Mouse (Mus musculus) layer of hippocampus, postnatal 36 days (tissue): ENCODE data around the gene B3gnt3. TPM values are rescaled to one million over a fixed set of nuclear protein-coding genes. Genes with fewer than 3 reads are reported as not detected.

Experiments
- DNase-seq, 2 experiments: peaks; one replicate each; pipeline ENCODE4 v3.0.0; 2022
- total RNA-seq, 2 experiments: library from RNA; stranded (reverse); gene quantifications; 2 replicates each; pipeline ENCODE4 v1.2.3; 2021

Gene B3gnt3
- total RNA-seq, 2 experiments from 2014 or later = 0.40 to 0.91 TPM

- no peak for DNase-seq
These were observed 24.0 kb downstream of the B3gnt3 start for GRCm38 (mm10) chr8:71677555-71677954.

DNA sequence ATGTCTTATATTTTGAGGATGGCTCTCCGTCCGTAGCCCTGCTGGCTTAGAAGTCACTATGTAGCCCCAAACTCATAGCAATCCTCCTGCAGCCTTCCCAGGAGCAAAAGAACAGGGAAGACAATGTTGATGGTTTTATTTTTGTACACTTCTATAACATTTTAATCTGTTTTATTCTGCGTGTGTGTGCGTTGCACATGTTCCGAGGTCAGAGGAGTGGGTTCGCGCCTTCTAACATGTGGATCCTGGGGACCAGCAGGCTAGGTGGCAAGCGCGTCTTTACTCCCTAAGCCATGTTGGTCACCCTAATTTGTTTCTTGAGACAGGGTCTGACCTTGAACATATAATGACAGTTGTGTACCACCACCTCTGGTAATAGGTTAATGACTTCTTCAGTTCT is 24.8 kb downstream of the B3gnt3 start:
- DNase-seq = no peak

DNA sequence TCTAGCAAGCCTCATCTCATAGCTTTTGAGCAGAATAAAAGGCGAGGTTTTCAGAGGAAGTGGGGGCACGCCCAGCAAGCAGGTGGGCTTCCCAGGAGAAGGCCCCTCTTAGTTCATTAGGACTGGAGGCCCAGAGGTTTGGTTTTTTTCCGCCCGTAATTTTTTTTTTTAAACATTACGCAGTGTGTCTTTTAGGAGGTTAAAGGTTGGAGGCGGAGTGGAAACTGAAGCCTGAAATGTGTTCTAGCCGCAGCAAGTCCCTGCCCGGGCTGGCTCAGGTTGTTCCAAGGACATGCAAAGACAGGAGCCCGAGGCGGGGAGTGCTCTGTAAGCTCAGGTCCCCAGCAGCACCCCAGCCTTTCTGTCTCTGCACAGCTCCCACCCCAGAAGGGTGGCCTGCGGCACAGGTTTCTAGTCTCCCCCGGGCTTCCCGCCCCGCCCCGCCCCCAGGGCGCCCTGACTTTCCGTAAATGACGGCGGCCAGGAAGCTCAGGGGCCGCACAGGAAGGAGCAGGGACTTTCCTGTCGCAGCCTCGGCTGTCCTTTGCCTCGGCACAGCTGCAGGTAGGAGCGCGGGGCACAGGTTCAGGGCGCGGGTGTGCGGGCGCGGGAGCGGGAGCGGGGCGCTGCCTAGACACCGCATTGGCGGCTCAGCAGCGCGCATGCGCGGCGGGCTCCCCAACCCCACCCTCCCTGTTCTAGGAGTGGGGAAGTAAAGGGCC is 25.4 kb downstream of the B3gnt3 start, which contains the start of gene Jak3:
Jak3 (plus strand) TSS at position 277 of the 722 bp plus-strand sequence.
- peak; percentile 49 to 57 for DNase-seq

DNA sequence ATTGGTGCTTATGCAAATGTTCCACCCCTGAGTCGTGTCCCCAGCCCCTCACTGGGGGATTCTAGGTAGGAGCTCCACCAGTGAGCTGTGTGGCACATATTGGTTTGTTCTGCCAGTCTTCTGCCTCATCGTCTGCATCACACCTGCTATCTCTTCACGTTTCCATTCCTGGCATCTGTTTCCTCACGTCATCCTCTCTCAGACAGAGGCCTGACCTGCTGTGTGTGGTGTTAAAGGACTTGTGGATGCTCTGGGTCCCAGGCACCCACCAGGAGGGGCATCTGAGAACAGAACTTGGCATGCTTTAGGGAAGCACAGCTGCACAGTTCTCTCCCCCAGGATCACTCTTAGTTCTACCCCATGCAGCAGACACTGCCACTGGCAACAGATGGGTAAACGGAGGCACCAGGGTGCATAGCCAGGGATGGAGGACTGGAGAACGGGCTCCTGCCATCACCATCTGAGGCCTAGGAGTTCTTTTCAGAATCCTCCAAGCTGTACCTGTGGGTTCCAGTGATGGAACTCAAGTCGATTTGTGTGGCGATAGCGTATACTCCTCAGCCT is 26.1 kb downstream of the B3gnt3 start:
- DNase-seq = no peak

DNA sequence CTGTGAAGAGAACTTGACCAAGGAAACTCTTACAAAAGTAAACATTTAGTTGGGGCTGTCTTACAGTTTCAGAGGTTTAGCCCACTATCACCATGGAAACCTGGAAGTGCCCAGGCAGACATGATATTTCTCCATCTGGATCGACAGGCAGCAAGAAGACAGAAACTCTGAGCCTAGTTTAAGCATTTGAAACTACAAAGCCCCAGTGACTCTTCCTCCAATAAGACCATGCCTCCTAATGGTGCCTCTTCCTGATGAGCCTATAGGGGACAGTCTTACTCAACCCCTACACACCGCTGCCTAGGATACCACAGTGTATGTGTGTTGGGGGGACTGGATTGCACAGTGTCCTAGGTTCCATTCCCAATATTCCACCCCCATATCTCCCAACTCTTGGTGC is 27.5 kb downstream of the B3gnt3 start:
- no peak for DNase-seq

- no peak for DNase-seq
These were observed 29.3 kb downstream of the B3gnt3 start for GRCm38 (mm10) chr8:71672168-71672735.

DNA sequence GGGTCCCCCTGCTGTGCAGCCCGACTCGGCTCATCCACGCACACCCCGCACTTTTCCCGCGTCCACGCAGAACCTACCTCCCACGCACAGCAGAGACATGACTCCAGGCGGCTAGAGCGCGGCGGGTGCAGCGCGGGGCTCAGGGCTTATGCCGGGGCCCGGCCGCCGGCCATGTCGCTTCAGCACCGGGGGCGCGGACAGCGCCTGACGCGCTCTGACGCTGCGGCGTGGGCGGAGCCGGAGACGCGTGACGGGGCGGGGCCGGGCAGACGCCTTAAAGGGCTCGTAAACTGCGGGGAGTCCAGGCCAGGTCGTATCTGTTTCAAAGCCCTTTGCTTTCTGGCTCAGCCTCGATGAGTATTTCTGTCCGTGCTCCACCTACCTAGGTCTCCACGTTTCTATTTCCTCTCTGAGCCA is 30.0 kb downstream of the B3gnt3 start, which contains the start of gene Unc13a:
Unc13a (minus strand) TSS at position 209 of the 417 bp plus-strand sequence.
- DNase-seq = peak; percentile 89 to 91

GRCm38 (mm10) chr8:71670621-71671548 is 30.7 kb downstream of the B3gnt3 start:
- peak; percentile 72 to 76 for DNase-seq

- no peak for DNase-seq
These were observed 31.4 kb downstream of the B3gnt3 start for GRCm38 (mm10) chr8:71670198-71670597.

GRCm38 (mm10) chr8:71668220-71668975 is 33.2 kb downstream of the B3gnt3 start:
- no peak for DNase-seq

- no peak for DNase-seq
These were observed 34.3 kb downstream of the B3gnt3 start for GRCm38 (mm10) chr8:71667256-71667655.

DNA sequence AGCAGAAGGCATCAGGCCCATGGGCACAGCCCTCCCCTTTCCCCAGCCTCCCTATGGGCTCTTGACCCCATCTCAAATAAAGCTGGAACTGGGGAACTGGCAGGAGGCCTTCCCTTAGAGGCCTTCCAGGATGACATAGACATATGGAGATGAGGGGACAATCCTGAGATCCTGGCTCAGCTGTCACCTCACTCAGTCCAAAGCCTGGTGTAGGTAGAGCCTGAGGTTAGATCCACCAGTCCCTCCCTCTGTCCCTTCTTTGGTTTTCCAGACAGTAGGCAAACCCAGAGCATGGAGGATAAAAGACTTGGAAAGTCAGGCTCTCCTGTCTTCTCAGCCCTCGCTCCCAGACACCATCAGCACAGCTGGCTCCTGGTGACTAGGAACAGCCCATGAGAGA is 34.7 kb downstream of the B3gnt3 start:
- DNase-seq = no peak

DNA sequence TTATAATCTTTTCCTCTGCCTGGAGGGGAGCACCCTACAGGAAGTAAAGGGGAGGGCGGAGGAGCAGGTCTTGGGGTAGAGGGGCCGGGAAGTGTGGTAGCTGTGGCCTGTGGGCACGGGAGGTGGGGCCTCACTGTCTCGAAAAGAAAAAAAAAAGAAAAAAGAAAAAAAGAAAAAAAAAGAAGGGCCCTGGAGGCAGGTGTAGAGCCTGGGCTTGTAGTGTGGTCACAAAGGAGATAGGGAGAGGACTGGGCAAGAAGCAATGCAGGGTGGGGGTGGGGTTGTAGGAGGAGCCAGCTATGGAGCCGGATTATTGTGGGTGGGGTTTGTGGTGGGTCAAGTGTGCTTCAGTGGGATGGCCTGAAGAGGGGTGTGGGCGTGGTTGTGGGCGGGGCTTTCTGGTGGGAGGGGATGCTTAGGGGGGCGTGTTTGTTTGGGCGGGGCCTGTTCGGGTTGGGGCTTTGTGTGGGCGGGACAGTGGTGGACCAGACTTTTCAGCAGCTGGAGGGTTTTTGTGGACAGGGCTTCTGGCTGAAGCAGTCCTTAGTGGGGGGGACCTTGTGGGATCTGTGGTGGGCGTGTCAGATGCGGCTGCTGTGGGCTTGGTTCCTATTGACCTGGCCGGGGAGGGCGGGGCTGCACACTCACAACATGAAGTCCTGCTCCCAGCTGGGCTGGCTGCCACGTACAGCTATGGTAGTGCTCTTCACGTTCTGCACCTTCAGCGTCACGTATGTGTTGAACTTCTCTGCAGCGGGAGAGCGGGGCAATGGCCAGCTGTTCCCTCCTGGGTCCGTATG is 36.1 kb downstream of the B3gnt3 start:
- no peak for DNase-seq

DNA sequence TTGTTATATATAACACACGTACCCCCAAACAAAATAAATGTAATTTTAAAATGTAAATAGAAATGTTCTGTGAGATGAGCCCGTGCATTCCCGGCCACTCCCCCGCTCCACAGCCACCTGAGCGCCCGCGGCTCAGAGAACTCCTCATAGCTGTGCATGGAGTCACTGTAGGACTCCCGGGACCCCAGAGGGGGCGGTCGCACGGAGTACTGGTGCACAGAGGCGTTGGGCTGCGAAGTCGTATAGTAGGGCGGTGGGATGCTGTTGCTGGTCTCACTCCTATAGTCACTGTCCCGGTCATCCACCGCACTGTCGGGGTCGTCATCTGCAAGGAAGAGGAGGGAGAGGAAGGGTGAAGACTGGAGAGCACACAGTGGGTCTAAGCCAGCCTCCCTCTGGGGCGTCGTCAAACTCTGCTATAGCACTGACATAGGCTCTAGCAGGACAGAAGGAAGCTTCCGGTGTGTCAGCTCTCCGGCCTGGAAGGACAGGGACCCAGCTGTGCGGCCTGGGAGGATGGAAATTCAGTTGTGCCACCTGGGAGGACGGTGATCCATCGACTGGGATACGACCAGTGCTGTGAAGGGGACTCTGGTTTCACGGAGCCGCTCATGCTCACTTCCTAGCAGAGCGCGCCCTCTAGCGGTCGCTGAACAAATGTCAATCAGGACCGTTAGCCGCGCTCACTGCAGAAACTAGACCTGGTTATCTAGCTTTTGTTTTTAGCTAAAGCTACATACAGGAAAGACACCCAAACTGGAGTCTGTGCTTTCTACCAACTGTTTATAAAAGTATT is 41.1 kb downstream of the B3gnt3 start:
- DNase-seq = peak; percentile 84

GRCm38 (mm10) chr8:71659751-71660150 is 41.8 kb downstream of the B3gnt3 start:
- no peak for DNase-seq

- no peak for DNase-seq
These were observed 43.0 kb downstream of the B3gnt3 start for GRCm38 (mm10) chr8:71658515-71659049.

DNA sequence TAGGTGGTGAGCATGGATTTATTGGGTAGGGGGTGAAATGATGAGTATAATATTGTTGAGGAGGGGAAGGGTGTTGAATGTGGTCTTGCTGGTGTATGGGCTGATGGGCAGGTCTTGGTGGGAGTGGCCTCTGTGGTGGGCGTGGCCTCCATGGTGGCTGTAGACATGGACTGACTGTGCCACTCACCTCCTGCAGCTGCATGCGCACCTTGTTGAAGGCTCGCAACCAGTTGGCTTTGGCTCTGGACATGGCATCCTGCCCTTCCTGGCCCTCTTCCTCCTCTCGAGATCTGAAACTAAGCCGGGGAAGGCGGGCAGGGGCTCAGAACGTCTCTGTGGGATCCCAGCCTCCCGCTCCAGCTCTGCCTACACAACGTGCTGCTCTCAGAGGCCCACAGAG is 43.8 kb downstream of the B3gnt3 start:
- no peak for DNase-seq

DNA sequence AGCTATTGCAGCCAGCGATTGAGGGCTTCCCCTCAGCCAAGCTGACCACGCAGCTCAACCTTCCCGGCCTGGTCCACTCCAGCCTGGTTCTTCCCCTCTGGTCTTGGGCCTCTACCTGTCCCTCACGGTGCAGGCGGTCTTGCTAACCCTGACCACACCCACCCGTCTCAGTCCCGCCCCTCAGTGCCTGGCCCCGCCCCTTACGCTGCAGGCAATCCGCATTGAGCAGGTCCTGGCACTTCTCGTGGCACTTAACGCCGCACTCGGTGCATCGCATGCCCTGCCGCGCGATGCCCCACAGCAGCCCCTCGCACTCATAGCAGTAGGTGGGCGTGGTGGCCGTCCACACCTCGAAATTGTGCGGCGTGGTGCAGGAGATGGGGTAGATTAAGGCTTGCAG is 47.0 kb downstream of the B3gnt3 start:
- DNase-seq = no peak

- DNase-seq = no peak
These were observed 56.1 kb downstream of the B3gnt3 start for GRCm38 (mm10) chr8:71645510-71645909.
